Mouse (Mus musculus) gastrocnemius, postnatal 14 days (tissue): ENCODE measurements around the gene Spock1. TPM values are rescaled to one million over a fixed set of nuclear protein-coding genes. Genes with fewer than 3 reads are reported as not detected.

Experiments used
- DNase-seq: peaks from one replicate; pipeline ENCODE4 v3.0.0; 2021; ENCODE audit warnings: mixed read lengths
- intact Hi-C: fragments of 180-260 bp; cut with DNase I; formaldehyde crosslinking; loops from one replicate; pipeline ENCODE4 v1.15.1; 2025; ENCODE audit warnings: low total_unique reads
- total RNA-seq, 2 experiments: library from RNA; stranded (reverse); gene quantifications; 2 replicates each; pipeline ENCODE4 v1.2.3; 2021

Gene Spock1
- total RNA-seq, 2 experiments from 2014 or later: 0.78 to 1.4 TPM

DNA sequence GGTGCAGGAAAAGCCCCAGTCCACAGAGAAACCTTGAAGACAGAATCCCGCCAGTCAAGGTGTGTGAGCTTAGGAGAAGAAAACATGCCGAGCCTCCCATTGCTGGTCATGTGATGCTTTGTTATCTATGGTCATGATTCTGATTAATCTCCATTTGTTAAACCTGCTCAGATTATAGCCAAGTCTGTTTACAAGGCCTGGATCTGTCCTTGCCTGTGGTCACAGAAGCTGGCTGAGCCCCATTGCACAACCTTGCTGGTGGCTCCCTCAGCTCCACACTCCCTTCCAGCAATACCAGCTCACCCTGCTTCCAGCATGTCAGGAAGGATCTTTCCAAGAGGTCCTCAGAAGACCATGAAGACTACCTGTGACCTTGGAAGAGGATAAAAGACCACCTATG, 228.5 kb downstream of the Spock1 start:
- intact Hi-C loops: no loop called here
- DNase-seq: no peak

DNA sequence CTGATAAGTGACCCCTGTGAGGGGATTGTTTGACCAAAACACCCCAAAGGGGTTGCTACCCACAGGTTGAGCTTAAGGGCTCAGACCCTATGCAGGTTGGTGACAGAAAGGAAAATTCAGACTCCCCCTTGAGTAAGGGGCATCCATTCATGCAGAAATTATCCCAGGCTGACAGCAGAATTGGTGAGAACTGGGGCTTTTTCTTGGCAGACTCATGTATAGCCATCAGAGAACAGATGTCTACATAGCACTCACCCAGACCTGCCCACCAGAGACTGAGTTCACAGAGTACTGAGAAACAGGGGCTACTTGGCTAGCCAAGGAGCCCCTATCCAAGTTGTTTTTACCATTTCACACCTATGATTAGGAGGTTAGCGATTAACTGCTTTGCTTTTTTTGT, 231.3 kb downstream of the Spock1 start:
- DNase-seq: no peak
- intact Hi-C loops: no loop called here

GRCm38 (mm10) chr13:57673399-57673798, 234.7 kb downstream of the Spock1 start:
- intact Hi-C loops: no loop called here
- no peak for DNase-seq

DNA sequence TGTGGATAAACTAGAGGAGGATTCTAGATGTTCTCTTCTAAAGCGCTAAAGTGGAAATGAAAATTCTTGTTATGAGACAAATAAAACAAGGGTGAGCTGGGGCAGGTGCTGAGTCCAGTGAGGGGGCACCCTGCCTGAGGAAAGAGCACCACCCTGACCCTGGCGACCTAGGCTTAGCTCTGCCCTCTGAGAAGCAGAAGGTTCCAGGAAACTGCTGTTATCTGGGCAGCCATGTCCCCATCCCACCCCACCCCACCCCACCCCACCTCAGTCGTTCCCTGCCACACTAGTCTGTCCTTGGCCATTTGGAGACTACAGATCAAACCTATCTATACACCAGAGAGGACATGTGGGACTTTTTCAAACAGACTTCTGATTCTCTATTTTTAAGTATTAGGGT, 235.4 kb downstream of the Spock1 start:
- intact Hi-C loops: no loop called here
- no peak for DNase-seq

DNA sequence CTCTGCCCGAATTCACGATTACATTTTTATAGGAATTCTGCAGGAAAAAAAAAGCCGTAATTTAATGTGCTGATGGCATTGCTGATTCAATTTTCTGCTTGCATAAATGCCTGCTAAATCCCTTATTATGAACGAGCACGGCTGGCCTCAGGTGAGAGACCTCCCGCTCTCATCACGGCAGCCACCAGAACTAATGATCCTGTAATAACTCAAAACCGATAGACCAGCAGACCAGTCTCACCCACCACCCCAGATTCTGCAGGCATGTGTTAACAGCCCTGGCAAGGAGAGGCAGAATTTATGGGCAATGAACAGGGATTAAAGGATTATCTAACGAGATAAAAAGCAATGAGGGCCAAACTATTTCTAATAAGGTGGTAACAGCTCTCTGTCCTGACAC, 236.2 kb downstream of the Spock1 start:
- DNase-seq: no peak
- intact Hi-C loops: no loop called here

- no peak for DNase-seq
- intact Hi-C loops: no loop called here
These were observed 236.8 kb downstream of the Spock1 start for GRCm38 (mm10) chr13:57671322-57671721.

GRCm38 (mm10) chr13:57667621-57668020, 240.5 kb downstream of the Spock1 start:
- intact Hi-C loops: no loop called here
- no peak for DNase-seq

DNA sequence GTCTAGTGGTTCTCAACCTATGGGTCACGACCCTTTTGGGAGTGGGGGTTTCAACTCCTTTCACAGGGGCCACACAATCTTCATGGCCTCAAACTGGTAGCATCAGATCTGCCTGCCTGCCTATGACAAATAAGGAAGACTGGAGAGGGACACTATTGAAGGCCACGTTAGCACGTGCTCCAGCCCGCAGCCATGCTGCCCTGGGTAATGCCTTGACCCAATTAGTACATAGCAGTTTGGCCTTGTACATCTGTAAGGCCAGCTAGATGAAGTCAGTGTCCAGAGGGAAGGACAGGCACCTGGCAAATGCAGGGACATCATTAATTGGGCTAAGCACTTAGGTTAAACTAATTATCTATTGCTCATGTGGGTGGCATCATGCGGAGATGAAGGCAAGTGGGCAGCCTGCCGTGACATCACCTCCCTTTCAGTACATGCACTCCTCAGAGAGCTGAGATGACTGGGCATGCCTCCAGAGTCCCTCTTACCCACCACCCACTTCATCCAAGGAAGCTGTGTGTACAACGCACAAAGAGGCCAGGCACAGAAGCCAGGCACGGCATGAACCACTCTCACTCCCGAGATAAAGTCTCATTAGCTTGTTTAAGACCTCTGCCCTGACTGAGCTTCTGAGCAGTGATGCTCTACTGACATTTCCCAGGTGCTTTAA, 241.8 kb downstream of the Spock1 start:
- intact Hi-C loops: no loop called here
- DNase-seq: no peak

DNA sequence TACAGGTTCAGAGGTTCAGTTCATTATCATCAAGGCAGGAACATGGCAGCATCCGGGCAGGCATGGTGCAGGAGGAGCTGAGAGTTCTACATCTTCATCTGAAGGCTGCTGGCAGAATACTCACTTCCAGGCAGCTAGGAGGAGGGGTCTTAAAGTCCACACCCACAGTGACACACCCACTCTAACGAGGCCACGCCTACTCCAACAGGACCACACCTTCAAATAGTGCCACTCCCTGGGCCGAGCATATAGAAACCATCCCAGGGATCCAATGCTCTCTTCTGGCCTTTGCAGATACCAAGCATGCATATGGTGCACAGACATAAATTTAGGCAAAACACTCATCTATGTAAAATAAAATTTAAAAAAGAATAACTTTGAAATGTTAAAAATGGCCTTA, 245.6 kb downstream of the Spock1 start:
- no peak for DNase-seq
- intact Hi-C loops: no loop called here

DNA sequence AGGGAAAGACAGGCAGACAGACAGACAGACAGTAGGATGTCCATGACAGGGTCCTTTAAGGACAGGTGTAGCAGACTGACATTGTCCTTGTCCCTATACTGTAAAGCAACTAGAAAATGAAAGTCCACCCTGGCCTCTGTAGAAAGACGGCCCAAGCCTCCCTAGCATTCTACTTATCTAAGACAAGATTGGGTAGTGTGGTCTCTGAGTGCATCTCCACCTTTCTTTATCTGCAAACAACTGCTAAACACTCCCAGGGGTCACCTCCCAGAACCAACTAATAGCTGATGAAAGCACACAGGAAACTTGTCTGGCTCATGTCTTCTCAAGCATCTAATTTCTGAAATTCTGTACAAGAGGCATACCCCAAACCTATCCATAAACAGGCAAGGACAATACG, 247.6 kb downstream of the Spock1 start:
- no peak for DNase-seq
- intact Hi-C loops: no loop called here

DNA sequence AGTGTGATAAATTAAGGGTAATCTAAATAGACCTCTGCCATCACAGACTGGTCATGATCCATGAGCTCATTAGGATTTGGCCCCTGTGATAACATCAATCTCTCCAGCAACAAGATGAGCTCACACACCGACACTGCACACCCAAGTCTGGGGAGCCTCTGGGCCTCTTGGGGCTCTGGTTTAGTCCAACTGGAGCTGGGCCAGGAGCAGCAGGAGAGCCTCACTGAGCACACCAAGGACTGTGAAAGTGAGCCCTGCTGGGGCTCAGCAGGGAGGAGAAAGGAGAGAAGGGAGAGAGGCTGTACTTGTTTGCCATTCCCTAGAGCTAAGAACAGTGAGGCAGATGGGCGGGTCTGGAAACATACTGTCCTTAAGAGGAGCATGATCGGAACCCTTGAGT, 248.3 kb downstream of the Spock1 start:
- DNase-seq: no peak
- intact Hi-C loops: no loop called here

DNA sequence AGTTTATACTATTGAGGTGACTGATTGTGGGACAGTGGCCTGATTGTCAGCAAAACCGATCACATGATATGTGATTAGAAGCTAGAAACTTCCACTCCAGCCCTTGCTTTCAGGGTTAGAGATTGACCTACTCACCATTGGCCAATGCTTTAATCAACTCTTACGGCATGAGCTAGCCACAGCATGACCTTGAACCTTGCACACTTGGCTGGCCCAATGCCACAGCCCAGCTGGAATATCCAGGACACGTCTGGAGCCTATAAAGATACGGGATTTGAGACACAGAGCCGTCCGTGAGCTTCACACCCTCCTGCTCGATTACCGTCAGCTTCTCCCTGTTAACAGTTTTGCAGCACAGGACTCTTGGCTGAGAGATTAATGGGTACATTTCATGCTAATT, 251.5 kb downstream of the Spock1 start:
- no peak for DNase-seq
- intact Hi-C loops: no loop called here

DNA sequence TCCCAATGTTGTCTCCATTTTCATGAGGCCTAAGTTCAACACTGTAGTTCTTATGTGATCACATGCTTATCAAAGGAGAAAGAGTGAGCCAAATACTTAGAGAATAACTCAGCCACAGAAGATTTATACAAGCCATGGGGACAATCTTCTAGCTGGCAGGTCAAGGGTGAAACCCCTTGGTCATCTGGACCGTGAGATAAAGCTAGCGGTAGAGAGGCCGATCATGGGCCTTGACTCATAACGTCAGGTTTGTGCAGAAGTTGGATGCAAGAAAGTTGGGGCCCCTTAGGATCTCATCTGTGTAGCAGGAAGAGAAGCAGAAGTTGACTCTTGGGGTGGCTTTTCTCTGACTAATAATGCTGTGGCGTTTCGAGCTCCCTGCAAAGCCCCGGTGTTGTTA, 253.8 kb downstream of the Spock1 start:
- intact Hi-C loops: no loop called here
- no peak for DNase-seq

DNA sequence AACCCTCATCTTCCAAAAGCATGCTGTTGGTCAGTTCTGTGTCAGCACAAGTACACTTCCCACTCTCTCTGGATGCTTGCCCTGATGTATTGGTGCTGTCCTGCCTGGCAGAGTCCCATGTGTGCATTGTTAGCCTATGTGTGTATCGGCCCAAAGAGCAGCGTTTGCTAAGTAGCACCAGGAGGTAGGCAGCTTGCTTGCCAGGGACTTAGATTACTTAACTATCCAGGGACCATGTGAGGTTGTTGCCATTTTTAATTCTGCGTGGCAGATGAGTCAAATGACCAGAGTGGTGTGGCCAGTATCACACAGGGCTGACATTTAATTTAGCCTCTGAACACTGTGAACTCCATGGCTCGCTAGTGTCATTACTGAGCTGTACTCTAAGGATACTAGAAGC, 256.9 kb downstream of the Spock1 start:
- DNase-seq: no peak
- intact Hi-C loops: no loop called here

GRCm38 (mm10) chr13:57648784-57649183, 259.3 kb downstream of the Spock1 start:
- no peak for DNase-seq
- intact Hi-C loops: no loop called here

- intact Hi-C loops: no loop called here
- DNase-seq: no peak
These were observed 260.7 kb downstream of the Spock1 start for GRCm38 (mm10) chr13:57647456-57647855.

DNA sequence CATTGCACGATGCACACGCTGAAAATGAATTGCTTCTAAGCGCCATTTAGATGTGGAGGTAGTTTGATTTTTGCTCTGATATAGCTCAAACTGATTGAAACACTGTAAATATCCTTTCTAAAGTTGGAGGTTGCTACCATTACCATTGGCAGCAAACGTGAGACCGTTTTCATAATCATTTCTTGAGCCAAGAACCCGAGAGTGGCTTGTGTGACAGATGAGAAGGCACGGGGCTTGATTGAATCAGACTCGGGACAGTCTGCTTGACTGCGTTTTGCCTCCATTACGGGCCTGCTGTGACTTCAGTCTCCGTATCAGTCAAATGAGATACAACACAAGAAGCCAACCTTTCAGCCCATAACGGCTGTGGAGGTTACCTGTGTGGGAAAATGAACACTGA, 265.1 kb downstream of the Spock1 start:
- intact Hi-C loops: no loop called here
- no peak for DNase-seq

DNA sequence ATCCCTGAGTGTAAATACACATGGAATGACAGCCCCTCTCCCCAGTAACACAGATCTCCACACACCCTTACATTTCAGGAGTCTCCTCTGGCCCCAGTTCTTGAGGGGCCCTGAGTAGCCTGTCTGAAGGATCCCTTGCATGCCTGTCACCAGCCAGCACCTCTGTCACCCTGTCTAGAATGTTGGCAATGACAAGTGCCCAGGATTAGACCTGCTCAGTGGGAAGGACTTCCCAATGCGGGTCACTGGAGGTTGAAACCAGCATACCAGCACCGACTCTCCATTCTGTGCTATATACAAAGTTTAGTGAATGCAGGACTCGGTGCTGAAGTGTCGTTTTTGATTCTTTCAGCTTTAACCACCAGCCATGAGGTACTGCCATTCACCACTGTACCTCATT, 266.5 kb downstream of the Spock1 start:
- intact Hi-C loops: no loop called here
- no peak for DNase-seq

DNA sequence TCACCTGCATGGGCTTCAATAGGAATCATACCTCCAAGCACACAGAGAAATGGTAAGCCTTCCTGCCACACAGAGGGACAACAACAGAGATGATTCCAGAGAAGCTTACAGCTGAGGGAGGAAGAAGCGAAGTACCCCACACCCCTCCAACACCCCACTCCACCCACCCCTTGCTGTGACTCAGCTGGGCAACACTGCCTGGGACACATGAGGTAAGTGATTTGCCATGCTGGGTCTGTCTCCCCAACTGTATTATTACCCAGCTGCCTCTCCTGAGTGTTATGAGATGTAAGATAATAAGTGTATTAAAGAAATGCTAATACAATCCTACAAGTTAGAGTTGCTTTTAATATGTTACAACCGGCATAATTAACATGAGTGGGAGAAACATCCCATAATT, 267.2 kb downstream of the Spock1 start:
- intact Hi-C loops: no loop called here
- DNase-seq: no peak

- intact Hi-C loops: no loop called here
- DNase-seq: no peak
These were observed 269.3 kb downstream of the Spock1 start for GRCm38 (mm10) chr13:57638820-57639219.

GRCm38 (mm10) chr13:57637606-57638132, 270.5 kb downstream of the Spock1 start:
- DNase-seq: no peak
- intact Hi-C loops: no loop called here

DNA sequence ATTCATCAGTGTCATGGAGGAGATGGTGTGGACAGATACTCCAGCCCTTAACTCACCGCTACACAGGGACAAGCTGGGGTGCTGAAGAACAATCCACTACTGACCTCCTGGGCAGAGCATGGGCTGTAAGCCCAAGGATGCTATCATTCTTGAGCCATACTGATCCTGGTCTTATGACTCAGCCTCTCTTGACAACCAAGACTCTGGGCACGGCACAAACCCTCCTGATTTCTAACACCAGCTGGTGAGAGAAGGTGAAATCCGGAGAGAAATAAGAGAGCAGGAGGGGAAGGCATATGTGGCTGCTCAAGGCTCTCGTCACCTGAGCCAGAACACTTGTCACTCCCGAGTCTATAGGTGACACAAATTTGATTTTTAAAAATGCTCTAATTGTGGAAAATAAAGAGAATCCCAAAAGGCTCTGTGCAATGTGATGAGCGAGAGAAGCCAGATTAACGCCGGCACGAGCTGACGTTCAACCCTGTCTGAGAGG, 271.0 kb downstream of the Spock1 start:
- intact Hi-C loops: no loop called here
- DNase-seq: no peak
